Mouse (Mus musculus) myocyte (in vitro differentiated cells): ENCODE results near the gene Rbms1.

Source experiments
- CEBPB ChIP-seq: IDR thresholded peaks from 2 replicates; pipeline ENCODE4 v1.6.1; 2011; ENCODE audit warnings: mild to moderate bottlenecking, moderate library complexity; ENCODE audit not compliant: poor library complexity, insufficient read depth, severe bottlenecking
- MAX ChIP-seq: IDR thresholded peaks from one replicate; pipeline ENCODE4 v1.6.1; 2011; ENCODE audit warnings: low read depth, mild to moderate bottlenecking, control low read depth
- MYOD1 ChIP-seq, 3 experiments: IDR thresholded peaks; one replicate each; pipeline ENCODE4 v1.6.1; 2011; ENCODE audit warnings: control low read depth in 2 of 3, low read depth in 2 of 3, mild to moderate bottlenecking in 2 of 3, moderate library complexity in 1 of 3; ENCODE audit not compliant: insufficient read length in 2 of 3, control insufficient read depth in 1 of 3
- POLR2A ChIP-seq: IDR thresholded peaks from one replicate; pipeline ENCODE4 v1.6.1; 2011; ENCODE audit warnings: low read depth, mild to moderate bottlenecking, control low read depth, moderate library complexity; ENCODE audit not compliant: insufficient read length
- POLR2AphosphoS2 ChIP-seq: IDR thresholded peaks from one replicate; pipeline ENCODE4 v1.6.1; 2011; ENCODE audit warnings: low read depth, control low read depth; ENCODE audit not compliant: insufficient read length
- SRF ChIP-seq: IDR thresholded peaks from one replicate; pipeline ENCODE4 v1.6.1; 2011; ENCODE audit warnings: low read depth; ENCODE audit not compliant: control insufficient read depth, insufficient read length
- TCF12 ChIP-seq: IDR thresholded peaks from one replicate; pipeline ENCODE4 v1.6.1; 2011; ENCODE audit warnings: mild to moderate bottlenecking, control low read depth; ENCODE audit not compliant: poor library complexity, insufficient read depth, severe bottlenecking
- TCF3 ChIP-seq: IDR thresholded peaks from one replicate; pipeline ENCODE4 v1.6.1; 2011; ENCODE audit warnings: low read depth, control low read depth; ENCODE audit not compliant: insufficient read length
- USF1 ChIP-seq: IDR thresholded peaks from one replicate; pipeline ENCODE4 v1.6.1; 2011; ENCODE audit warnings: low read depth, mild to moderate bottlenecking, control low read depth, moderate library complexity

- no peak for TF ChIP-seq POLR2A
- no peak for TF ChIP-seq CEBPB
- TF ChIP-seq USF1: no peak
- no peak for TF ChIP-seq SRF
- no peak for TF ChIP-seq POLR2AphosphoS2
- TF ChIP-seq TCF12: no peak
- TF ChIP-seq MYOD1 (IDR thresholded peaks at IDR 0.05; ENCODE audit: control insufficient read depth in 1 of 3, insufficient read length in 2 of 3, low read depth in 2 of 3): no peak
- TF ChIP-seq TCF3: no peak
- TF ChIP-seq MAX: no peak
Observed at GRCm38 (mm10) chr2:60828908-60829462, 134.0 kb downstream of the Rbms1 start.
